Mouse (Mus musculus) thymus, adult 2 months (tissue): ENCODE data around the gene Slc12a5.

Experiments
- CTCF ChIP-seq: fragments of 200-500 bp; IDR thresholded peaks from 2 replicates; pipeline ENCODE4 v1.5.1; 2012; ENCODE audit warnings: mild to moderate bottlenecking, control low read depth, low read length, moderate library complexity, borderline replicate concordance; ENCODE audit not compliant: control insufficient read depth, poor library complexity, insufficient read depth; ENCODE audit errors: extremely low read depth
- POLR2A ChIP-seq: fragments of 200-500 bp; IDR thresholded peaks from 2 replicates; pipeline ENCODE4 v1.6.1; 2012; ENCODE audit warnings: mild to moderate bottlenecking, low read length, control low read depth, moderate library complexity; ENCODE audit not compliant: control insufficient read depth, poor library complexity, insufficient read depth; ENCODE audit errors: extremely low read depth

GRCm38 (mm10) chr2:165042126-165042525 is 81.5 kb downstream of the Slc12a5 start:
- TF ChIP-seq POLR2A (no peak), CTCF (no peak)
